Mouse (Mus musculus): ENCODE measurements around the gene Rnls. TPM values are rescaled to one million over a fixed set of nuclear protein-coding genes. Genes with fewer than 3 reads are reported as not detected.

The Rnls gene
- polyA plus RNA-seq, 2 experiments, result 0.22 to 1.2 TPM

GRCm38 (mm10) chr19:33265245-33265644 lies 126.8 kb downstream of the Rnls start:
- Histone ChIP-seq H3K27ac (no peak overlapping the region), H3K9me3 (ENCODE audit: control insufficient read depth, low read length) (no peaks in the 10 kb centered on the region), H3K9ac (replicated peaks) (no peak overlapping the region), H3K4me1 (replicated peaks; ENCODE audit: control insufficient read depth in 2 of 2, insufficient read depth in 2 of 2, low read length in 1 of 2) (0 out of 4 replicates have a peak, but pooled peaks cover 0 to 2% of the 10 kb centered on the region in 2 experiments), H3K4me2 (ENCODE audit: low read depth) (no peak overlapping the region), H3K27me3 (ENCODE audit: control insufficient read depth, insufficient read depth, low read length) (no peaks in the 10 kb centered on the region), H3K36me3 (replicated peaks; ENCODE audit: control insufficient read depth, insufficient read depth, low read depth) (no peaks in the 10 kb centered on the region), H3K4me3 (ENCODE audit: insufficient read depth in 1 of 2, low read depth in 2 of 2, low read length in 2 of 2) (no peak overlapping the region)
- DNase-seq (ENCODE audit: low read depth in 3 of 3, low spot score in 3 of 3) (no peak), ATAC-seq (ENCODE audit: insufficient read depth) (no peak)
- WGBS (ENCODE audit: insufficient replicate concordance), result 28% methylated on average over 2 of the region's 2 CpGs
- TF ChIP-seq EP300 (IDR thresholded peaks at IDR 0.05; ENCODE audit: low read depth), result no peak
- no peak for TF ChIP-seq CTCF (IDR thresholded peaks at IDR 0.05; ENCODE audit: low read depth)

- TF ChIP-seq CTCF (IDR thresholded peaks at IDR 0.05; ENCODE audit: low read depth) (no peak), EP300 (IDR thresholded peaks at IDR 0.05; ENCODE audit: low read depth) (no peak)
- ATAC-seq (ENCODE audit: insufficient read depth) (no peak), DNase-seq (ENCODE audit: low read depth in 3 of 3, low spot score in 3 of 3) (no peak)
- no peak overlapping the region for H3K4me2 ChIP-seq (ENCODE audit: low read depth)
- H3K4me1 ChIP-seq (replicated peaks; ENCODE audit: control insufficient read depth in 2 of 2, insufficient read depth in 2 of 2, low read length in 1 of 2), result 0 out of 4 replicates have a peak, but pooled peaks cover 0 to 2% of the 10 kb centered on the region in 2 experiments
- WGBS (ENCODE audit: insufficient replicate concordance), result 24% methylated on average over 3 of the region's 3 CpGs
- no peak overlapping the region for H3K4me3 ChIP-seq (ENCODE audit: insufficient read depth in 1 of 2, low read depth in 2 of 2, low read length in 2 of 2)
- no peaks in the 10 kb centered on the region for H3K36me3 ChIP-seq (replicated peaks; ENCODE audit: control insufficient read depth, insufficient read depth, low read depth)
- no peak overlapping the region for H3K9ac ChIP-seq (replicated peaks)
- no peaks in the 10 kb centered on the region for H3K9me3 ChIP-seq (ENCODE audit: control insufficient read depth, low read length)
- no peaks in the 10 kb centered on the region for H3K27me3 ChIP-seq (ENCODE audit: control insufficient read depth, insufficient read depth, low read length)
- no peak overlapping the region for H3K27ac ChIP-seq
Observed at GRCm38 (mm10) chr19:33264224-33264993, 127.7 kb downstream of the Rnls start.

- H3K4me3 ChIP-seq (ENCODE audit: insufficient read depth in 1 of 2, low read depth in 2 of 2, low read length in 2 of 2), result no peak overlapping the region
- ATAC-seq (ENCODE audit: insufficient read depth), result no peak
- no peaks in the 10 kb centered on the region for H3K27me3 ChIP-seq (ENCODE audit: control insufficient read depth, insufficient read depth, low read length)
- no peak overlapping the region for H3K4me2 ChIP-seq (ENCODE audit: low read depth)
- TF ChIP-seq EP300 (IDR thresholded peaks at IDR 0.05; ENCODE audit: low read depth), result no peak
- no peak for TF ChIP-seq CTCF (IDR thresholded peaks at IDR 0.05; ENCODE audit: low read depth)
- H3K27ac ChIP-seq, result no peak overlapping the region
- H3K36me3 ChIP-seq (replicated peaks; ENCODE audit: control insufficient read depth, insufficient read depth, low read depth), result no peaks in the 10 kb centered on the region
- DNase-seq (ENCODE audit: low read depth in 3 of 3, low spot score in 3 of 3), result no peak
- WGBS (ENCODE audit: insufficient replicate concordance), result 9% methylated on average over 2 of the region's 2 CpGs
- 0 out of 4 replicates have a peak, but pooled peaks cover 0 to 2% of the 10 kb centered on the region in 2 experiments for H3K4me1 ChIP-seq (replicated peaks; ENCODE audit: control insufficient read depth in 2 of 2, insufficient read depth in 2 of 2, low read length in 1 of 2)
- H3K9me3 ChIP-seq (ENCODE audit: control insufficient read depth, low read length), result no peaks in the 10 kb centered on the region
- H3K9ac ChIP-seq (replicated peaks), result no peak overlapping the region
Observed at GRCm38 (mm10) chr19:33262421-33262820, 129.7 kb downstream of the Rnls start.

- DNase-seq (ENCODE audit: low read depth in 3 of 3, low spot score in 3 of 3), result no peak
Observed at GRCm38 (mm10) chr19:33259164-33259563, 132.9 kb downstream of the Rnls start.

GRCm38 (mm10) chr19:33253893-33254292 lies 138.2 kb downstream of the Rnls start:
- no peaks in the 10 kb centered on the region for H3K9me3 ChIP-seq (ENCODE audit: control insufficient read depth, low read length)

More at GRCm38 (mm10) chr19:33259164-33259563, 132.9 kb downstream of the Rnls start:
- Histone ChIP-seq H3K4me3 (ENCODE audit: insufficient read depth in 1 of 2, low read depth in 2 of 2, low read length in 2 of 2) (no peak overlapping the region), H3K27me3 (ENCODE audit: control insufficient read depth, insufficient read depth, low read length) (no peaks in the 10 kb centered on the region), H3K27ac (no peak overlapping the region), H3K9me3 (ENCODE audit: control insufficient read depth, low read length) (no peaks in the 10 kb centered on the region), H3K4me1 (replicated peaks; ENCODE audit: control insufficient read depth in 2 of 2, insufficient read depth in 2 of 2, low read length in 1 of 2) (0 out of 4 replicates have a peak, but pooled peaks cover 0 to 2% of the 10 kb centered on the region in 2 experiments), H3K36me3 (replicated peaks; ENCODE audit: control insufficient read depth, insufficient read depth, low read depth) (no peaks in the 10 kb centered on the region), H3K4me2 (ENCODE audit: low read depth) (no peak overlapping the region), H3K9ac (replicated peaks) (no peak overlapping the region)
- TF ChIP-seq CTCF (IDR thresholded peaks at IDR 0.05; ENCODE audit: low read depth) (no peak), EP300 (IDR thresholded peaks at IDR 0.05; ENCODE audit: low read depth) (no peak)
- WGBS (ENCODE audit: insufficient replicate concordance), result 77% methylated on average over 1 of the region's 1 CpGs
- no peak for ATAC-seq (ENCODE audit: insufficient read depth)

More at GRCm38 (mm10) chr19:33253893-33254292, 138.2 kb downstream of the Rnls start:
- Histone ChIP-seq H3K36me3 (replicated peaks; ENCODE audit: control insufficient read depth, insufficient read depth, low read depth) (no peaks in the 10 kb centered on the region), H3K4me3 (ENCODE audit: insufficient read depth in 1 of 2, low read depth in 2 of 2, low read length in 2 of 2) (no peak overlapping the region), H3K4me1 (replicated peaks; ENCODE audit: control insufficient read depth in 2 of 2, insufficient read depth in 2 of 2, low read length in 1 of 2) (no peaks in the 10 kb centered on the region), H3K4me2 (ENCODE audit: low read depth) (no peak overlapping the region), H3K27me3 (ENCODE audit: control insufficient read depth, insufficient read depth, low read length) (no peaks in the 10 kb centered on the region), H3K9ac (replicated peaks) (no peak overlapping the region), H3K27ac (no peak overlapping the region)
- TF ChIP-seq EP300 (IDR thresholded peaks at IDR 0.05; ENCODE audit: low read depth) (no peak), CTCF (IDR thresholded peaks at IDR 0.05; ENCODE audit: low read depth) (no peak)
- DNase-seq (ENCODE audit: low read depth in 3 of 3, low spot score in 3 of 3) (no peak), ATAC-seq (ENCODE audit: insufficient read depth) (no peak)
- 37% methylated on average over 5 of the region's 5 CpGs for WGBS (ENCODE audit: insufficient replicate concordance)
